Mouse (Mus musculus) kidney, postnatal 0 days (tissue): ENCODE data around the gene Gm37240. TPM values are rescaled to one million over a fixed set of nuclear protein-coding genes. Genes with fewer than 3 reads are reported as not detected.

Source experiments
- ATAC-seq: fragments of 200-750 bp; cut with Nextera tagmentation; replicated peaks from 2 replicates; pipeline ENCODE4 v1.8.0; 2017; ENCODE audit warnings: low read depth, moderate number of reproducible peaks, moderate TSS enrichment, moderate library complexity; ENCODE audit not compliant: low FRiP score
- DNase-seq: peaks from one replicate; pipeline ENCODE4 v3.0.0-alpha.2; 2016; ENCODE audit warnings: low spot score
- H3K27ac ChIP-seq: fragments of 300-500 bp; sonication (generic); 2 replicates; pipeline ENCODE4 v1.5.1; 2014; ENCODE audit warnings: mild to moderate bottlenecking
- H3K27me3 ChIP-seq: fragments of 300-500 bp; sonication (generic); 2 replicates; pipeline ENCODE4 v1.6.1; 2014; ENCODE audit warnings: low read length, mixed read lengths; ENCODE audit not compliant: insufficient read depth
- H3K36me3 ChIP-seq: fragments of 300-500 bp; sonication (generic); 2 replicates; pipeline ENCODE4 v1.6.1; 2014; ENCODE audit warnings: low read length, mixed read lengths; ENCODE audit not compliant: insufficient read depth
- H3K4me1 ChIP-seq: fragments of 300-500 bp; sonication (generic); replicated peaks from 2 replicates; pipeline ENCODE4 v1.6.1; 2014; ENCODE audit warnings: antibody characterized with exemption, low read length, mixed read lengths; ENCODE audit not compliant: insufficient read depth
- H3K4me2 ChIP-seq: fragments of 300-500 bp; sonication (generic); 2 replicates; pipeline ENCODE4 v1.6.1; 2014; ENCODE audit warnings: mild to moderate bottlenecking, low read length, moderate library complexity, mixed read lengths
- H3K4me3 ChIP-seq: fragments of 300-500 bp; sonication (generic); replicated peaks from 2 replicates; pipeline ENCODE4 v1.5.1; 2014; ENCODE audit warnings: low read depth, low read length
- H3K9ac ChIP-seq: fragments of 300-500 bp; sonication (generic); 2 replicates; pipeline ENCODE4 v1.6.1; 2014; ENCODE audit warnings: low read depth, low read length
- H3K9me3 ChIP-seq: fragments of 300-500 bp; sonication (generic); replicated peaks from 2 replicates; pipeline ENCODE4 v1.6.1; 2016; ENCODE audit warnings: low read length, inconsistent platforms, mixed read lengths
- CTCF ChIP-seq: IDR thresholded peaks from 2 replicates; pipeline ENCODE4 v1.5.1; 2016; ENCODE audit warnings: antibody characterized with exemption, low read depth, mild to moderate bottlenecking, moderate library complexity
- WGBS: fragments of 180-500 bp; shearing (Covaris S2); extraction: QIAGEN DNeasy Blood & Tissue Kit; methylation state at CpG from one replicate; pipeline ENCODE4 v1.1.7; 2014; 5-methylcytosine and 5-hydroxymethylcytosine counted together
- polyA plus RNA-seq: library from polyadenylated mRNA; unstranded; fragments of >200 nt; fragmentation: Nextera tagmentation; extraction: Ambion mirVana; gene quantifications from 2 replicates; pipeline ENCODE4 v1.2.1, GENCODE M21; 2015

The Gm37240 gene
- polyA plus RNA-seq, 1 experiment from 2014 or later, result 10.8 TPM

GRCm38 (mm10) chr3:84952585-84953187 lies 934.6 kb downstream of the Gm37240 start:
- Histone ChIP-seq H3K9ac (peak overlapping the region; percentile 51), H3K36me3 (no peaks in the 10 kb centered on the region), H3K27ac (peak overlapping the region; percentile 31; the same call in 1 of the 2 replicates), H3K4me2 (peak overlapping the region; percentile 68), H3K4me3 (peak overlapping the region; percentile 39), H3K27me3 (no peaks in the 10 kb centered on the region), H3K9me3 (no peaks in the 10 kb centered on the region), H3K4me1 (no peaks in the 10 kb centered on the region)
- no peak for TF ChIP-seq CTCF
- whole genome bisulfite sequencing, result 46% methylated on average over 7 of the region's 7 CpGs
- ATAC-seq (no peak), DNase-seq (no peak)

GRCm38 (mm10) chr3:84952135-84952534 lies 935.2 kb downstream of the Gm37240 start:
- peak overlapping the region; percentile 68 for H3K4me2 ChIP-seq
- peak; percentile 90 for ATAC-seq

GRCm38 (mm10) chr3:84951698-84952097 lies 935.6 kb downstream of the Gm37240 start:
- ATAC-seq, result peak; percentile 36; the same call in 1 of the 2 replicates
- no peaks in the 10 kb centered on the region for H3K27me3 ChIP-seq
- H3K4me2 ChIP-seq, result peak overlapping the region; percentile 68
- H3K36me3 ChIP-seq, result no peaks in the 10 kb centered on the region
- H3K9ac ChIP-seq, result peak overlapping the region; percentile 51; the same call in 1 of the 2 replicates
- peak overlapping the region; percentile 39 for H3K4me3 ChIP-seq
- no peak for DNase-seq
- H3K9me3 ChIP-seq, result no peaks in the 10 kb centered on the region
- H3K27ac ChIP-seq, result no peak overlapping the region
- TF ChIP-seq CTCF, result no peak
- no peaks in the 10 kb centered on the region for H3K4me1 ChIP-seq
- WGBS, result 9% methylated on average over 2 of the region's 2 CpGs

More at GRCm38 (mm10) chr3:84952135-84952534, 935.2 kb downstream of the Gm37240 start:
- Histone ChIP-seq H3K4me3 (peak overlapping the region; percentile 39), H3K36me3 (no peaks in the 10 kb centered on the region), H3K27ac (peak overlapping the region; percentile 31; the same call in 1 of the 2 replicates), H3K9ac (peak overlapping the region; percentile 51), H3K9me3 (no peaks in the 10 kb centered on the region), H3K27me3 (no peaks in the 10 kb centered on the region), H3K4me1 (no peaks in the 10 kb centered on the region)
- 9% methylated on average over 13 of the region's 13 CpGs for WGBS
- peak; percentile 96 for DNase-seq
- TF ChIP-seq CTCF, result 0 out of 2 replicates have a peak, but pooled peaks have one; percentile 4

GRCm38 (mm10) chr3:84949387-84949786 lies 937.9 kb downstream of the Gm37240 start:
- H3K27ac ChIP-seq, result no peak overlapping the region
- H3K9ac ChIP-seq, result no peak overlapping the region
- no peak for ATAC-seq
- no peak overlapping the region for H3K4me3 ChIP-seq
- no peaks in the 10 kb centered on the region for H3K4me1 ChIP-seq
- TF ChIP-seq CTCF, result no peak
- H3K36me3 ChIP-seq, result no peaks in the 10 kb centered on the region
- H3K4me2 ChIP-seq, result no peak overlapping the region
- DNase-seq, result no peak
- H3K27me3 ChIP-seq, result no peaks in the 10 kb centered on the region
- 87% methylated on average over 4 of the region's 4 CpGs for WGBS
- H3K9me3 ChIP-seq, result no peaks in the 10 kb centered on the region

GRCm38 (mm10) chr3:84946381-84946780 lies 940.9 kb downstream of the Gm37240 start:
- no peak overlapping the region for H3K4me3 ChIP-seq
- H3K27me3 ChIP-seq, result no peaks in the 10 kb centered on the region
- WGBS, result 88% methylated on average over 1 of the region's 1 CpGs
- H3K9me3 ChIP-seq, result no peaks in the 10 kb centered on the region
- no peak overlapping the region for H3K4me2 ChIP-seq
- H3K36me3 ChIP-seq, result no peaks in the 10 kb centered on the region
- no peak for TF ChIP-seq CTCF
- DNase-seq (no peak), ATAC-seq (no peak)
- H3K4me1 ChIP-seq, result no peaks in the 10 kb centered on the region
- no peak overlapping the region for H3K9ac ChIP-seq
- H3K27ac ChIP-seq, result no peak overlapping the region

- DNase-seq (no peak), ATAC-seq (no peak)
- H3K9me3 ChIP-seq, result no peaks in the 10 kb centered on the region
- no peak overlapping the region for H3K4me3 ChIP-seq
- no peaks in the 10 kb centered on the region for H3K36me3 ChIP-seq
- no peak overlapping the region for H3K9ac ChIP-seq
- no peaks in the 10 kb centered on the region for H3K4me1 ChIP-seq
- no peak overlapping the region for H3K27ac ChIP-seq
- H3K4me2 ChIP-seq, result no peak overlapping the region
- no peaks in the 10 kb centered on the region for H3K27me3 ChIP-seq
- WGBS, result 92% methylated on average over 3 of the region's 3 CpGs
- TF ChIP-seq CTCF, result no peak
These were observed 942.4 kb downstream of the Gm37240 start for GRCm38 (mm10) chr3:84944933-84945332.
